Mouse (Mus musculus) mouse trophoblast stem cell (cell line): ENCODE data around the gene Cacna1c.

ENCODE experiments used
- in situ Hi-C, 2 experiments: fragments of 300-500 bp; cut with MseI, MboI; formaldehyde crosslinking; loops; 2 replicates in 1 of 2; 3 replicates in 1 of 2; pipeline ENCODE4 v1.15.1; 2025

Cacna1c gene

GRCm38 (mm10) chr6:118689447-118689846 is 506.8 kb downstream of the Cacna1c start:
- in situ Hi-C loops = no loop called here

GRCm38 (mm10) chr6:118688856-118689255 is 507.4 kb downstream of the Cacna1c start:
- in situ Hi-C loops = no loop called here

GRCm38 (mm10) chr6:118680814-118681213 is 515.4 kb downstream of the Cacna1c start:
- in situ Hi-C loops = no loop called here

DNA sequence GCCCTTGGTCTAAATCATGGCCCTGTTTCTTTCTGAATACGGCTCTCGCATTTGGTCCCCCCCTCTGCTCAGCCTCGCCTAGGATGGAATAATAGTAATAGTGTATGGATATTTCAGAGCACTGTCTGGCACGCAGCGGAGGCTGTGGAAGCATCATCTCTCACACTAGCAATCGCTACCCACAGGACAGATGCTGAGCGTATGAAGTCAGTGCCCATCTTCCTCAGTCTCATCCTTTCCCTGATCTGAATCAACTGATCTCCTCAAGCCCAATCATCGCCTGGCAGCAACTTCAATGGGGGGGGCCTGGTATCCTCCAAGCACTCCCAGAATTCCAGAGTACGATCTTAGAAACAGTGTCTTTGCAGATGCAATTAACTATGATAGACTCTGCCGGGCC is 518.2 kb downstream of the Cacna1c start:
- in situ Hi-C loops = no loop called here

- in situ Hi-C loops = no loop called here
Measured at GRCm38 (mm10) chr6:118677306-118677705, 518.9 kb downstream of the Cacna1c start.

GRCm38 (mm10) chr6:118674781-118675180 is 521.4 kb downstream of the Cacna1c start:
- in situ Hi-C loops = no loop called here

DNA sequence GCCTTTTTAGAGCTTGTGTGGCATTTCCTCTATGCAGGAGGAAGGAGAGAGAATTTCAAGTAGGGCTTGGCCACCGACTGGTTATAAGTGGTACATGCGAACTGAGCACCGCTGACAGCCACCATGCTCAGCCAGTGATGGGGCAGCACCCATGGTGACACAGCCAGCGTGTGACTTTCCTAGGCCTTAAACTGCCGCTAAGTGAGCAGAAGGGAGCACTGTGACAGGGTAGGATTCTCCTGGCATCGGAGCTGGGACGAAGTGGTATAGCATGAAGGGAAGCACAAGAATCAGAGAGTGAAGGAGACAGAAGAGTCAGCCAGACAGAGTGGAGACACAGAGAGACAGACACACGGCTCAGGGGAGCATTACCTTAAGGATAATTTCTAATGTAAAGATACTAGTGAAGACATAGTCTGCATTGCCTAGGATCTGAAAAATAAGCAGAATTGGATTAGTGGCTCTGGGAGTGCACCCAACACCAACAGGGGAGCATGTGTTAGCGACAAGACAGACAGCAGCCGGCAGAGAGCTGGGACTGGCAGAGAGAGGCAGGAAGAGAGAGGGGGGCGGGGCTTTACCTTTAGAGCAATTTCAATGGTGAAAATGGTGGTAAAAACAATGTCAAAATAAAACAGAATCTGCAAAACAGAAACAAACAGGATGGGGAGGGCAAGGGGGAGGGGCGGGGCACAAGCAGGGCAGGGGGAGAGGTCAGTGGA is 522.1 kb downstream of the Cacna1c start:
- in situ Hi-C loops = no loop called here

DNA sequence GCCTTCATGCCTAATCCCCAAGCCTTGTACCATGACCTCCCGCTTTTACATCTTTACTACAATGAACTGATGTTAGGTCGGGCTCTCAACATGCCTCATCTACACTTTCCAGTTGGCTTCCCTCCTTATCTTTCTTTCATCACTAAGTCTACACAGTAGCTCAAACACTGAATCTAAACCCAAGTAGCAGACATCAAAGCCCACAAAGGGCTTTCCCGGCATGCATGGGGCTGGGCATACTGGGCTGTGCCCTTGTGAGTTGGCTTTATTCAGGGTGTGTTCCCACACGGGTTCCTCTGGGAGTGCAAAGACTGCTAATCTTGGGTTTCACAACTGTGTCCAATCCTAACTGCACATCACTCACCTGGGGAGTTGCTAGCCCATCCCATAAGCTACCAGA is 542.9 kb downstream of the Cacna1c start:
- in situ Hi-C loops = no loop called here

DNA sequence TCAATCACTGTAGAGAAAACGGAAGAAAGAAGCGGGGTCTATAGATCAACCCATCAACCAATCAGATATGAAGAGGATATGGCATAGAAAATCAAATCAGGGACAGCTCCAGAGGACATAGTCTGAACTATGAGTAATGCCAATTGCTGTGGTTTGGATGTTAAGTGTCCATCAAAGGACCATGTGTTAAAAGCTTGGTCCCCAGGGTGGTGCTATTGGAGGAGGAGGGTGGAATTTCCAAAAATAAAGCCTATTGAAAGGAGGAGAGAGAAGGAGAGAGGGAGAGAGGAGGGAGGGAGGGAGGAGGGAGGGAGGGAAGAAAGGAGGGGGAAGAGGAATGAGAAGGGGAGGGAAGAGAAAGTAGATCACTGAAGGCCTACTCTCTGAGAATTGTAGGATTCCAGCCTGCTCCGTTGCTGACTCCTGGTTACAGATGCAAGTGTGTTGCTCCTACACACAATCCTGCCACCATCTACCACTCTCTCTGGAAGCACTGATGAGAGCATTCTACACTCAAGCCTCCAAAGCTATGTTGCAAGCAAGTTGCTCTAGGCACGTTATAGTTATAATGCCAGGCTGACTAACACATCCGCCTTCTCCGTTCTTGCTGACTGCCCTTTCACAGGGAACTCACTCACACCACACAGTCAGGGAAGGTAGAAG is 547.0 kb downstream of the Cacna1c start:
- in situ Hi-C loops = loop anchor here (10.0 to 25.0 kb wide), 2 partner anchors 456 to 463 kb away; no protein-coding TSS in a partner anchor

DNA sequence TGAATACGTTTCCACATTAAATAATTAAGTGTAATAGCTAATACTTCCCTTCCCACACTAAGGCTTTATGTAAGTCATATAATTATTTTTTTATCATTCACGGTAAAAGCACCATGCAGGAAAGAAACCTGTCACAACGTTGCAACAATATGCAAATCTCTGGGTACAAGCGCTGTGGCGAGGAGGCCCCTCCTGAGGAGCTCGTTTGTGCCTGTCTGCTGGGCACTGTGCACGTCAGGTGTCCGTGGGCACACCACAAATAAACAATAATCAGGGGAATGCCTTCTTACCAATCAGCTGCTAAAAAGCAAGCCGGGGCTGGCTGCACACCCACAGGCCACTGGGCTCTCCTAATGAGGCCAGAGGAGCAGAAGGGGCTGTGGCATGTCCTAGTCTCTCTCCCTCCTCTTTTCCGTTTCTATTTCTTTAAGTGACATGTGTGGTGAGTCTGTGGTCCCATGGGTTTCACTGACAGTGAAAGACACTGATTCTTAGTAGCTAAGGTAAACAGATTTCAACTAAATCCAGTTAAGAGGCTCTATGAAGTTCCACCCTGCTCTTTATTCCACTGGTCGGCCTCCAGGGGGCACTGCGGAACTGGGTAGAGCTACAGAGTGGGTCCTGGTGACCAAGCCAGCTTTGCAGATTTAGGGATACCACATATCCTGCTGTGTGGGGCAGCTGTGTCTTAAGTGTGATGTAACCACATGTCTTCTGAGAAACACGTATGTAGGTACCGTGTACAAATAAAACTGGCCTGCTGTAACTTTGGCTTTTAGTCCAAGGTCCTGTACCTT is 549.8 kb downstream of the Cacna1c start:
- in situ Hi-C loops = loop anchor here (10.0 to 25.0 kb wide), 2 partner anchors 458 to 466 kb away; no protein-coding TSS in a partner anchor

DNA sequence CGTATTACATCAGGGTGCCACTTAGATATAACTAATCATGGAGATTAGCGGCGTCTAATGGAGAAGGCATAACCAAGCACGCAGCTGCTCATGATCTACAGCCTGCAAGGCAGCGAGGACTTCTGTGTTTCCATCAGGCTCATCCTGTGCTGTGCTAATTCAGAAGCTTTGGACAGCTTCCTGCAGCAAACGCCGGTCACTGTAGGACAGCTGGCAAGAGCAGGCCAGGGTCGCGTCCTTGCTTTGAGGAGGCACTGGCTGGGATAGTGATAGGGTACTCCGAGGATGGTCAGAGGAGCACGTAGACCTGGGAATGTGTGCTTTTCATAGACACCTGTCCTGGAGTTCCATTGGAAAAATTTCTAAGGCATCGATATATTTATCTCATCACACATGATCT is 551.4 kb downstream of the Cacna1c start:
- in situ Hi-C loops = loop anchor here (10.0 to 25.0 kb wide), 2 partner anchors 460 to 467 kb away; no protein-coding TSS in a partner anchor

GRCm38 (mm10) chr6:118643541-118643940 is 552.7 kb downstream of the Cacna1c start:
- in situ Hi-C loops = loop anchor here (10.0 to 25.0 kb wide), 2 partner anchors 461 to 469 kb away; no protein-coding TSS in a partner anchor

DNA sequence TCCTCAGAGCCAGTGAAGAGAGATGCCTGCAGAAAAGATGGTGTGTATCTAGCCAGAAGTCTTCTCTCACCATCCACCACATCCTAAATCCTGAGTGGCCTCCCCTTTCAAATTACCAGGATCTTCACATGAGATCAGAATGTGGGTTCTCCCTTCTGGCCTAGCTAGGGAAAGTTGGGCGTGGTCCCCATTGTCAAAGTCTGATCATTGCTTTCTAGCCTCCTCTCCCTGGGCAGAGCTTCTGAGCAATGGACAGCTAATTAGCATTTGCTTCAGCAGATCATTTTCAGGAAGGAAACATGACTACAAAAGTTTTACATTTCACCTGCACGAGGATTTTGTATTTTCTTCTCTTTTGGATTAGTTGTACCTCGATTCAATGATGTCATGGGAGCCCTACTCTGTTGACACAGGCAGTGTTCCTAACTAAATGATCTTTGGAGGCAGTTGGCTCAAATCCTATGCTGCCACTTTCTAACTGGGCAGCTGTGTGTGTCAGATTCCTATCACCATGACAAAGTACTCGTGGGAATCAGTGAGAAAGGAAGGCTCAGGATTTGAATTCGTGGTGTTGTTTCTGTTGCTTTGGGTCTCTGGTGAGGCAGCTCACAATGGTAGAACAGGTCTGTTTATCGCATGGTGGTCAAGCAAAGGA is 554.4 kb downstream of the Cacna1c start:
- in situ Hi-C loops = loop anchor here (10.0 to 25.0 kb wide), 2 partner anchors 463 to 471 kb away; no protein-coding TSS in a partner anchor

GRCm38 (mm10) chr6:118639816-118640215 is 556.4 kb downstream of the Cacna1c start:
- in situ Hi-C loops = loop anchor here (10.0 to 25.0 kb wide), 2 partner anchors 465 to 472 kb away; no protein-coding TSS in a partner anchor

- in situ Hi-C loops = loop anchor here in 1 of 2 experiments (25.0 kb wide), 1 partner anchor 473 kb away; no protein-coding TSS in a partner anchor
Measured at GRCm38 (mm10) chr6:118638911-118639310, 557.3 kb downstream of the Cacna1c start.

DNA sequence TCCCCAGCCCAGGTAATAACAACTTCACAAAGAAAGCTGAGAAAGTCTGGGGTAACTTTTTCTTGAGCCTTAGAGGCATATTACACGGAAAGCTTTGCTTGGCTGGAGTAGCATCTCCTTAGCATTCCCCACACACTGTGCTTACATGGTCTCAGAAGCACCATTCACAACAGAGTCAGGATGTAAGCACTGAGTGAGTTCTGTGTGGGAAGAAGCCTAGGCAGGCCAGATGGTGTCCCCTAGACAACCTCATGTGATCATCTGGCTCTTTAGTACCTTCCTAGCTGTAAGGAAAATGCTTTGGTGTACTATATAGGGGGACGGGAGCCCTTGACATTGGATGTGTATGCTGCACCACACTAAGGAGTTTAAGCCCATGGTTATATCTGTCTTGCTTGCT is 563.7 kb downstream of the Cacna1c start:
- in situ Hi-C loops = loop anchor here in 1 of 2 experiments (25.0 kb wide), 1 partner anchor 480 kb away; no protein-coding TSS in a partner anchor

DNA sequence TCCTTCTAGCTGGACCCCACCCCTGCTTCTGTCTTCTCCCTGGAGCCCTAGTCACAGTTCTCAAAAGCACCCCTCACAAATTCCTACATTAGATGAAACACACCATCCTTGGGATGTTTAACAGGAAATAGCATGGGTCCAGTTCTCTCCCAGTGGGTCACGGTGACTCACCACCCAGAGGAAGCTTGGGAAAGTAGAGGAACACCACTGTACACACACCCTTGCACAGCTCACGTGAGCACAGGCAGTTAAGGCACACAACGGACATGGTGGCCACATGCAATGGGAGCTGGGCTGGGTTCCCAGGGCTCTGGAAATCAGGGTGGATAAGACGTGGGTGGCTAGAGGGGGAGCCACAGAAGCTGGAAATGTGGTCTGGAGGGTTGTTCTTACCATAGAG is 566.2 kb downstream of the Cacna1c start:
- in situ Hi-C loops = loop anchor here in 1 of 2 experiments (25.0 kb wide), 1 partner anchor 482 kb away; no protein-coding TSS in a partner anchor

GRCm38 (mm10) chr6:118626246-118626645 is 570.0 kb downstream of the Cacna1c start:
- in situ Hi-C loops = loop anchor here in 1 of 2 experiments (25.0 kb wide), 1 partner anchor 486 kb away; no protein-coding TSS in a partner anchor

GRCm38 (mm10) chr6:118623609-118624008 is 572.6 kb downstream of the Cacna1c start:
- in situ Hi-C loops = no loop called here

- in situ Hi-C loops = no loop called here
Measured at GRCm38 (mm10) chr6:118621866-118622265, 574.4 kb downstream of the Cacna1c start.

DNA sequence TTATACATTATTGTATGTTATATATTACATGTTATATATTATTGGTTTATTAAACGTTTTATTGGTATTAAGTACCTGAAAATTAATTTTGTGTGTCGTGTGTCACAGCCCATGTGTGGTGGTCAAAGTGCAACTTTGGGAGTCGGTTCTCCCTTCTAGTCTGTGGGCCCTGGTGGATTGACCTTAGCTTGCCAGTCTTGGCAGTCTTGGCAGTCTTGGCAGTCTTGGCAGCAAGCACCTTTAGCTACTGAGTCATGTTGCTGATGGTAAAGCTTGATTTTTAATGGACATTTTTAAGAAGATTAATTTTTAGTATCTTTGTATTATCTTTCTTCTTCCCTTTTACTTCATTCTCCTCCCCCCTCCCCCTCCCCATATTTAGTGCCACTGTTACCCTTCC is 574.8 kb downstream of the Cacna1c start:
- in situ Hi-C loops = no loop called here
